Mouse (Mus musculus) testis, postnatal 10 days (tissue): ENCODE data around the gene Pak1ip1.

Experiments used
- DNase-seq: peaks from one replicate; pipeline ENCODE4 v3.0.0; 2021; ENCODE audit warnings: low spot score

The Pak1ip1 gene

DNA sequence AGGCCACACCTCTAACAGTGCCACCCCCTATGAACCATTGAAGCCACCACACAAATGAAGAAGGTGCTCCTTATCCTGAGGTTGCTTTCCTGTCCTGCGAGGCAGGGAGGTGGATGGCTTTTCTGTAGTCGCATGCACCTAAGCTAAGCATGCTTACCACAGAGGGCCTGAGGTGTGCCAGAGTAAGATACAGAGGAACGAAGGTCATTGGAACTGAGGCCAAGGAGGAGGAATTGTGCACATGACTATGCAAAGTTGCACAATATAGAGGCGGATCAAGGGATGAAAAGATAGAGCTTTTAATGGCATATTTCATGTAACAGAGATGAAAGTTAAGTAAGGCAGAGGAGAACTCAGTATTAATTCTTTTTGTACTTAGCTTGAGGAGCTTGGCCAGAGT, 5.4 kb downstream of the Pak1ip1 start:
- no peak for DNase-seq

DNA sequence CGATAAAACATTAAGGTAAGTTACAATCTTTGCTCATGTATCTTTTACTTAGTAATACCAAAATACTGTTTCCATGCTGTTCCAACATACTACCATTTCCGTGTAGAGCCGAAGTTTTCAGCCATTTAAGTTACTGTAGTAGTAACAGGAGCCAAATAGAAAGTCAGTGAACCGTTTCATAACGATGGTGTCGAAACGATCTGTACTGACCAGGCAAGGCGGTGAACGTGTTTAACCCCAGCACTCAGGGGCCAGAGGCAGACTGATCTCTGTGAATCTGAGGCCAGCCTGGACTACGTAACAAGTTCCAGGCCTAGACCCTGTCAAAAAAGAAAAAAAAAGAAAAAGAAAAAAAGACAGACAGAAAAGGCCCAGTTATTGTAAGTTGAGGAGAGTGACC, 7.4 kb downstream of the Pak1ip1 start:
- no peak for DNase-seq

DNA sequence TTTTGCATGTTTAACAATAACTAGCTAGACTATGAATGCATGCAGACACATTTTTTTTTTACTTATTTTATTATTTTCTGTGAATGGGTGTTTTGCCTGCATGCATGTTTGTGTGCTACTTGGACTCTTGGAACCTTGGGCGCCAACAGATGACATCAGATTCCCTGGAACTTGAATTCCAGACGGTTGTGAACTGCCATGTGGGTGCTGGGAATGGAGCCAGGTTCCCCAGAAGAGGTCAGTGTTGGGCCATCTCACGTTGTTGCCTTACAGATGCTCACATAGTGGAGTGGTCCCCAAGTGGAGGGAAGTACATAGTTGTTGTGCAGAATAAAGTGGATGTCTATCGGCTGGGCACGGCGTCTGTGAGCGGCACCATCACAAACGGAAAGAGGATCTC, 8.1 kb downstream of the Pak1ip1 start:
- no peak for DNase-seq

DNA sequence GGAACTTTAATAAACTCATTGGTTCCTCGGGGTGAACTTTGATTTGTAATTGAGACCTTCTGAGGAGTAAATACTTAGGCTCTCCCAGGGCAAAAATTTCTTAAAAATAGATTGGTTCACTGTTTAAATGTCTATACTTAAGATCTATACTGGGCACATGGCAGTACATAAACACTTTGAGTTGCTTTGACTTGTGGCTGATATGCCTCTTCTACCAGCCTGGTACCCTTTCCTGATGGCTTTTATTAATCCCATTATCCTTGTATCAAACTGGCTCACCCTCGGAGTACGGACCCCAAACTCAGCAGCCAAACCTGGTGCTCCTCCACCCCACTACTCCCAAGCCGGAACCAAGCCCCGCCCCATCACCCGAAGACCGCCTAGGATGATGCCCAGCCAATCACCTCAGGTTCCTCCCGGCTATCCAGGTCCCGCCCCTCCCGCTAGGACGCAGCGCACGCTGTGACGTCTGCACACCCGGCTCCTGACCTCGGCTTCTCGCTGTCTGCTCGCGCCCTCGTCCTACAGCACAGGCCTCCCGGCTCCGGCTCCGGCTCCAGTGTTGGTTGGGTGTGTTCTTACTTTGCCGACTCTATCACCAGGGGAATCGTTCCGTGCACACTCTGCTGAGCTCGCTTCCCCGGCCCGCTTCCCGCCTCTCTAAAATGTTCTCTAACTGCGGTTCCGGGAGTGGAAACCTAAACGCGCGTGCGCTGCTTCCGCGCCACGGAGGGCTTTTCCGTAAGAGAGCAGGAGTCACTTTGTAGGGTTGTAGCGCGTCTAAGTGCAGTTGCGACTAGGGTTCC, 15.2 kb downstream of the Pak1ip1 start, which contains the start of gene Tmem14c:
Gene Tmem14c (plus strand): TSS at position 464 of the 806 bp plus-strand sequence.
- DNase-seq, result peak; percentile 97

DNA sequence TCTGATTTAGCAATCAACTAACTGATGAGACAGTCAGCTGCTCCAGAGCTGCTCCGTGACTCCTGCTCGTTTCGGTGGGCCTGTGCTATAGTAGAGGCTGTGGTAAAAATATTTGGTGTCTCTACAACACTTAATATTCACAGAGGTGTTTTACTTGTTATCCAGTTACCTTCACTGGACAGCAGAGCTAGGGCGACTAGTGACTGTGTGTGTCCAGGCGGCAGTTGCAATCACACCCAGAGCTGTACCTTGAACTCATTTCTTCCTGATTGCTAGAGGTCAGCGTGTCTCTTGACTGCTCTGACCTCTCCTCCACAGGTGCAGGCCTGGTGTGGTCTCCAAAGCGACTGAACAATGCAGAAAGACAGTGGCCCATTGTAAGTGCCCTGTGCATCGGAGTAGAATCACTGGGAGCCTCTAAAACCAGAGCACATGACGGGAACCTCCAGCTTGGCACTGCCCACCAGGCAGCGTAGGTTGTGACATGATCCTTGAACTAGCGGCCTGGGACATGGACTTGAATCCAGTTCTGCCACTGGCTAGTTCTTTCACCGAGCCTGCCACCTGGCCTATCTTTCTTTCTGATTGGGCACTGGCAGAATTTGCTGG, 16.1 kb downstream of the Pak1ip1 start:
- DNase-seq, result no peak

DNA sequence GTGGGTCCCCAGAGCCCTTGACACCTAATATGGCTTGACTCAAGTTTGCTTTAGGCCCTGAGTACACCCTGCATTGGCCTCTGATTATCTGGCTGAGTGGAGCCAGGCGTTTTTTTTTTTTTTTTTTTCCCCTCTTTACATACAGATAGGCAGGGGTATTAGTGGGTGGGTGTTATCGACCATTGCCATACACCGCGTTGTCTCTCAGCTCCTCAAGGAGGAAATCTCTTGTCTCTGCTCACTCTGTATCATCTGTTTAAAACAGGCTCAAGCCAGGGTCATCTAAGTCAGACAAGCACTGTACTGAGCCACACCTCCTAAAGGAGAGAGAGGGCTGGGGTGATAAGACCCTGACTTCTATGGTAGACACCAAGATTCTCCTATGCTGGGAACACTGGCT, 17.0 kb downstream of the Pak1ip1 start:
- no peak for DNase-seq

DNA sequence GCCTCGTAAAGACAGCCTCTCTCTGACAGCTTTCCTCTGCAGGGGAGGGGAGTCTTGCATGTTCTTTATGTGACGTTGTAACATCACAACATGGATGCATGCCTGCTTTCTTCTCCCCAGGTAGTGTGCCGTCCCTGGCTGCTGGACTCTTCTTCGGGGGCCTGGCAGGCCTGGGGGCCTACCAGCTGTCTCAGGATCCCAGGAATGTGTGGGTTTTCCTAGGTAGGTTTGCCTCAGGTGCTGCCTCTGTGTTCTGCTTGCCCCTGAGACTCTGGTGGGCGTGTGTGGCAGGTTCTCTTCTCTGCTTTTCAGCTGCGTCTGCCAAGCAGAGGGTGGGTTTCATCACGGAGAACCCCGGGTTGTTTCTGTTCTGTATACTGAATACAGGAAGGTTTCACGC, 17.4 kb downstream of the Pak1ip1 start:
- no peak for DNase-seq

DNA sequence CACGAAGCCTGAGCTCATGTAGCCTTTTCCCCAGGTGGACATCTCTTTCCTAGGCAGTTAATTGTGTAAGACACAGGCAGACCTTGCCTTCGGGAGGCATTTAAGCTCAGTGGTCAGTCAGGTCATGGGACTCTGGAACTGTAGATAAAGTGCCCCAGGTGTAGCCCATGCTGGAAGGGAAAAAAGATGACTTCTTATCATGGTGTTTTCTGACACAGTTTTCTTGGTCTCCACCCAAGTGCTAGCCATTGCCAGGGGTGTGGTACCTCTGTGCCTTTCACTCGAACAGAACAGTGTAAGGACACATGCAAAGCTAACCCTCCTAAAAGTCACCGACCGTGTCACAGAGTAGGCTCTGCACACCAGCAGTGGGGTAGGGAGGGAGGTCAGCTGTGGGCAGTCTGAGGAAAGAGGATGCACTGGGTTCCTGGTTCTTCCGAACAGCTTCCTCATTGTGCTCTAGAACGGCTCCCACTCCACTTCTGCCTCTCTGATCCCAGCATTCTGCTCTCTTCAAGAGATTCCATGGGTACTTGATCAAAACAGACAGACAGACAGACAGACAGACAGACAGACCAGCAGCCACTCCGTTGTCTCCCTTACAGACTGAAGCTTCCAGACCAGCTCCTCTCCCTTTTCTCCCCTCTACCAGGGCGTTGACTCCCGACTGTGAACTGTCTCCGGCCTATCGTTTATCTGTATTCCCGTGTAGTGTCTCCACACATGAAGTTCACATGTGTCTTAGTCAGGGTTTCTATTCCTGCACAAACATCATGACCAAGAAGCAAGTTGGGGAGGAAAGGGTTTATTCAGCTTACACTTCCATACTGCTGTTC, 18.2 kb downstream of the Pak1ip1 start:
- no peak for DNase-seq

DNA sequence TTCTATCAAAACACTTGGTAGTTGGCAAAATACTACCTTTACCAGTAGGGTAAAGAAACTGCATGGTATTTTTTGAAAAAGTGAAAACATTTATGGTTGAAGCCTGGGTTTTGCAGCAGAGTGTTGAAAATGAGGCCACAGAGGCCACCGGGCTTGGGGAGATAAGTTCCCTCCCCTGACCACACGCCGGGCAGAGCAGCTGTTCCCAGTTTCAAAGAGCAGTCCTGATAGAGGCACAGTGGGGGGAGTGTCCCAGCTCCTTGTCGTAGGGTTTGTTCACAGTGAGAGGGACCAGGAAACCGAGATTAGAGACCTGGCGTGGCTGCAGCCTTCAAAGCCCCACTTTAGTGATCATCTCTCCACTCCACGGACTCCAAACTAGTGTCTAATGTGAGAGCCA, 19.7 kb downstream of the Pak1ip1 start:
- no peak for DNase-seq

DNA sequence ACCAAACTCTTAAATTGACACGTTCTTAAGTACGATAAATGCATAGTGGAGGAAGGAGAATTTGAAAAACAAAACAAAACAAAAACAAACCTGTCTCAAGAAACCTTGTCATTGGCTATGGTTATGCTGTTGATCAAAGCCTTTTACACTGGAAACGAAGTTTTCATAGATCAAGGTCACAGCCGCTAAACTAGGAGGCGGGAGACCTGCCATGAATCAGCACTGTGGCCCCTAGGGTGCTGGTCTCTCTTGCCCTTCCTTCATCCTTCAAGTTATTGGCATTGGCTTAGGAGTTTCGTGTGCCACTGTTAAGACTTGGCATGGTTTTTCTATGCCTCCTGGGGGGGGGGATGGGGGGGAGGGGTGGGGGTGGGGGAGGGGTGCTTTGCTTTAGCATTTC, 20.8 kb downstream of the Pak1ip1 start:
- no peak for DNase-seq

DNA sequence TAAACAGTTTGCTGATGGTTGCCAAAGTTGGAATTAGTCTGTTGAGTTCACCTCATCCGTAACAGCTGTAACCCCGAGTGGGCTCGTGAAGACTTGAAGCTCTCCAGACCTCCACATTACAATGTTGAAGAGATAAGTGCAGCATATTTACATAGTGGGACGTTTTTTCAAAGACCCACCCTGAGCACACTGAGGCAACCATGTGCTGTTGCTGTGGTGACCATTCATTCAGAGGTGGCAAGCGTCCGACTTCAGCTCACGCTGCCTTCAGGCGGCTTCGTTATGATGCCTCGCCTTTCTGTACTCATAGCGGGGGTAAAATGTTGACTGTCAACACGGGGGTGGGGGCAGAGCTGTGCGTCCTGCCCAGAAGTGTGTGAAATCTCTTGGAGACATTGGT, 21.3 kb downstream of the Pak1ip1 start:
- no peak for DNase-seq

DNA sequence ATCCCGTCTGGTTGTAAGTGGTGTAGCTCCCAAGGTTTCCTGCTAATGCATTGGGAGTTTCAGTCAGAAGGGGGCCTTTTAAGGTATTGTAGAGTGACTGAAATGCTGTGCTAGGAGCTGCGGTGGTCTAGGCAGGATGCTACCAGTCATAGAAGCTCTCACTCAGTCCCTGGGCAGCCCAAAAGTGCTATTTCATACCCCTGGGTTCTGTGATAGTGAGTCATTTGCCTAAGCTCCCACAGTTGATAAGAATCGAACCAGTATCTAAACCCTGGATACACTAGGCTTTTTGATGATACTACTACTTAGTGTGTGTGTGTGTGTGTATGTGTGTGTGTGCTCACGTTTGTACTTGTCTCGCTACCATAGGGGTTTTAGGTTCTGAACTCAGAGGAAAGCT, 29.3 kb downstream of the Pak1ip1 start:
- no peak for DNase-seq

DNA sequence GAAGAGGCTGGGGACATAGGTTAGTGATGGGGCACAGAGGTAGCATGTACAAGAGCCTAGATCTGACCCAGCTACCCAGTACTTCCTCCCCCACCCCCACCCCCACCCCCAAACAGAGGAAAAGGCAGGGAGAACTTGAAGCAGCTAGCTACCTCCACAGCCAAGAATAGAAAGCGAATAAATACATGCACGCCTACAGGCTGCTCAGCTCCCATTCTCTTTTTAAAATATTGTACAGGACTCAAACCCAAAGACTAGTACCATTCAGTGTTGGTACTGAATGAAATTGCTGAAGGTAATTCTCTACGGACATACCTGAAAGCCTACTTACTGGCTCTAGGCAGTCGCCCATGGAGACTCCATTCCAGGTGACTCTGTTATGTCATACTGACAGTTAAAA, 41.7 kb downstream of the Pak1ip1 start:
- no peak for DNase-seq

DNA sequence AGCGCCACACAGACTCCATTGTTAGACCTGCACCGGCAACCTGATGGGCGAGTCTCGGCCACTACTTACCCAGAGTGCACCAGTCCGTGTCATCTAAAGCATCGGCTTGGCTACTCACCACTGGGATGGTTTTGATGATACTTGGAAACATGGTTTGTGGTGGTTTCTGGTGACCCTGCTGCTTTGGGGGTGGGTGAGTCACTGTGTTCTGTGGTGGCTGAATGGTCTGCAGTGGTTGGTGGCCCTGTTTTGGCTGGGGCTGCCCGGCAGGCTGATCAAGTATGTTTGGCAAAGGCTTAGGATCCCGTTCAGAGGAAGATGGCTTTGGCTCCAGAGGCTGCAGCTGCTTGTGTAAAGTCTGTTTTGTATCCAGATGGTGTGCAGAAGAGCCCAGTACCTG, 45.1 kb downstream of the Pak1ip1 start:
- DNase-seq, result no peak

DNA sequence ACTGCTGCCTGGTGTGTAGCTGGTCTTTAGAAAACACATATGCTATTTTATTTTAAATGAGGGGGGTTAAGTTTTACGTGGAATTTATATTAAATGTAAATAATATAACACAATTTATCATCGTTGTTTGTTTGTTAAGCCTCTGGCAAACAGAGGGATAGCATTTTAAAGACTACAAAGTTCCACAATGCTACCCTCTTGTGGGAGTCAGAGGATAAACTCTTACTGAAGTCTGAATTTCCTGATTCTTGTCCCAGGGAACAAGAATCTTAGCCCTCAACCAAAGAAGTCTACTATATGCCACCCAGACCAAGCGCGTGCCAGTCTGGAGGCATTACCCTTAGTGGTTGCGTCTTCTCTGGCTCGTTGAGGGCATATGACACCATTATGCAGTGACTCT, 46.5 kb downstream of the Pak1ip1 start:
- no peak for DNase-seq

DNA sequence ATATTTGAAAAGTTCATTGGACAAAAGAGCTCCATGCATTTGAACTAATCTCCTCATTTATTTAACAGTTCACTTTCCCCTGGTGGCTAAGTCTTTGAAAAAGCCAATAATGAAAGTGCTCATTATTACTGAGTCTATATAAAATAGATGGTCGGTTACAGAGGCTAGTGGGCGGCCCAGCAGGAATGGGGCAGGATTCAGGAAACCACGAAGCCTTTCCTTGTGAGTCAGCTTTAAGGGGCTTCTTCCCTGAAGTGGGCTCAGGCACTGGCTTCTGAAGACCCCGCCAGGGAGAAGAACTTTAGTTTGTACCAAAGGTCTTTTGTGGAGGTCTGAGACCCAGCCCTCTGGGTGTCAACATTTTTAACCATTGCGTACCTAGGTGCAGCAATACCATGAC, 51.1 kb downstream of the Pak1ip1 start:
- no peak for DNase-seq
